Mouse (Mus musculus) heart, postnatal 0 days (tissue): ENCODE measurements at regions not wholly inside any gene's neighbourhood (a gene's known extent, or its start where the extent isn't known, plus 50 kb on each side); places are given as distances from the start of the nearest gene placed in this dataset.

Experiments used
- CTCF ChIP-seq: IDR thresholded peaks from 2 replicates; pipeline ENCODE4 v1.5.1; 2016; ENCODE audit warnings: antibody characterized with exemption, control low read depth, low read depth
- EP300 ChIP-seq: IDR thresholded peaks from 2 replicates; pipeline ENCODE4 v1.6.1; 2016; ENCODE audit warnings: antibody characterized with exemption, low read depth

GRCm38 (mm10) chr4:142355387-142355786 lies 116.2 kb upstream of the Kazn start:
- TF ChIP-seq CTCF (no peak), EP300 (no peak)
